Mouse (Mus musculus) MN1 (cell line): ENCODE measurements around the gene Dph3.
"Not testable (repeated sequence)": the region's sequence is repeated elsewhere in the genome, so short reads cannot be mapped to it uniquely, and the experiment has no call there.

Experiments
- DNase-seq: peaks from one replicate; pipeline ENCODE4 v3.0.0-alpha.2; 2016; ENCODE audit warnings: low spot score

The Dph3 gene

GRCm38 (mm10) chr14:32085486-32086201 lies at the start of gene Dph3:
Gene Dph3, minus strand, starts transcription at chr14:32085729.
- peak; percentile 98 for DNase-seq

DNA sequence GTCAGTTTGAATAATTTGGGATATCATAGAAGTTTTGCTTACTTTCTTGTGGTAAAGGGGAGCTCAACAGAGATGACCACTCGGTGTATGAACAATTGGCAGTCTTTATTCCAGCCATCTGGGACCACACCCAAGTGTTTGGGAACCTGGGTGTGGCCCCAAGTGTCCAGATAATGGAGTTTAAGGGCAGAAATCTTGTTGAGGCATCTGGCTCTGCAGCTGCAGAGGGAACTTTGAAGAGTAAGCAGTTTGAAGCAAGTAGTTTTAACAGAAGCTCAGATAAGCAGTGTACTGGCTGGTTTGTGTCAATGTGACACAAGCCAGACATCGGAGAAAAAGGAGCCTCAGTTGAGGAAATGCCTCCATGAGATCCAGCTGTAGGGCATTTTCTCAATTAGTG lies 48.8 kb upstream of the Dph3 start:
- DNase-seq: peak; percentile 82

DNA sequence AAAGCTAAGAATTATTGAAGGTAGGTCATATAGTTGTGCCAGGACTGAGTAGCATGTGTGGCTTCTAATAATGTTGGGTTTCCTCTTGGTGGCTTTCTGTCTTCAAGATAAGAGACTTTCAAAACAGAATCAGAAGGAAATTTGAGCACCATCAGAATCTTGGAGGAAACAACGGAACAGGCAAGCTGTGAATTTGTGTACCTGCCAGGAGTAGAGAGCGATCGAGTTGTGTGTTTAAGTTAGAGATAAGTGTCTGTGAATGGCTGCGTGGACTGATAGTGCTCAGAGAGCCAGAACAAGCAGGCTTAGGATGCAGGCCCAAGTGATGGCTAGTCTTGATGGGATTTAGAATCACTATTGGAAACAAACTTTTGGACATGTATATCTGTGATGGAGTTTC lies 46.3 kb upstream of the Dph3 start:
- DNase-seq: no peak

GRCm38 (mm10) chr14:32128409-32128808 lies 42.9 kb upstream of the Dph3 start:
- DNase-seq: no peak

DNA sequence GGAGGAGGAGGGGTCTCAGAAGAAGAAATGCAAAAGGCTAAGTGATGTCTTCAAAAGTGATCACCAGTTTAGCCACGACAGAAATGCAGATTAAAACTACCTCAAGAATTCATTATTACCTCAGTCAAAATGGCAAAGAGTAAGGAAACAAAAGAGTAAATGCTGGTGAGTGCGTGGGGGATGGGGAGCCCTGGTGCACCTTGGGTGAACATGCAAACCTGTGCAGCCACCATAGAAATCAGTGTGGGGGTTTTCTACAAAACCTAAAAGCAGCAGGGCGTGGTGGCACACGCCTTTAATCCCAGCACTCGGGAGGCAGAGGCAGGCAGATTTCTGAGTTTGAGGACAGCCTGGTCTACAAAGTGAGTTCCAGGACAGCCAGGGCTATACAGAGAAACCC lies 39.7 kb upstream of the Dph3 start:
- not testable (repeated sequence) for DNase-seq

DNA sequence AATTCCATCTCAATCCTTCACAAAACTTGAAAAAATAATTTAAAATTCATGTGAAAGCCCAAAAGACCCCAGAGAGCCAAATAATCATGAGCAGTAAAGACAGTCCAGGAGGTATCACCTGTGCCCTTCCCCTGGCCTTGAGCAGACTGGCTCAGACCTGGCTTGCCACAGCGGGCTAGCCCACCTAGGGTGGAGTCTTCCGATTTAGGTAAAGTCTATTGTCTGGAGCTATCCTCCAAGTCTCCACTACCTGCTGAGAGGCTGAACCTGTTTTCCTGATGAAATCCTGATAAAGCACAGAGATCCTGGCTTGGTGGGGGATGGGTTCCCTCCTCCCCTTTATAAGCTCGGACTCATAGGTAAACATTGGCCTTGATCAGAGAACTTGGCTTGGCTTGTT lies 38.7 kb upstream of the Dph3 start:
- DNase-seq: no peak

- no peak for DNase-seq
Measured at GRCm38 (mm10) chr14:32121920-32122315, 36.4 kb upstream of the Dph3 start.

DNA sequence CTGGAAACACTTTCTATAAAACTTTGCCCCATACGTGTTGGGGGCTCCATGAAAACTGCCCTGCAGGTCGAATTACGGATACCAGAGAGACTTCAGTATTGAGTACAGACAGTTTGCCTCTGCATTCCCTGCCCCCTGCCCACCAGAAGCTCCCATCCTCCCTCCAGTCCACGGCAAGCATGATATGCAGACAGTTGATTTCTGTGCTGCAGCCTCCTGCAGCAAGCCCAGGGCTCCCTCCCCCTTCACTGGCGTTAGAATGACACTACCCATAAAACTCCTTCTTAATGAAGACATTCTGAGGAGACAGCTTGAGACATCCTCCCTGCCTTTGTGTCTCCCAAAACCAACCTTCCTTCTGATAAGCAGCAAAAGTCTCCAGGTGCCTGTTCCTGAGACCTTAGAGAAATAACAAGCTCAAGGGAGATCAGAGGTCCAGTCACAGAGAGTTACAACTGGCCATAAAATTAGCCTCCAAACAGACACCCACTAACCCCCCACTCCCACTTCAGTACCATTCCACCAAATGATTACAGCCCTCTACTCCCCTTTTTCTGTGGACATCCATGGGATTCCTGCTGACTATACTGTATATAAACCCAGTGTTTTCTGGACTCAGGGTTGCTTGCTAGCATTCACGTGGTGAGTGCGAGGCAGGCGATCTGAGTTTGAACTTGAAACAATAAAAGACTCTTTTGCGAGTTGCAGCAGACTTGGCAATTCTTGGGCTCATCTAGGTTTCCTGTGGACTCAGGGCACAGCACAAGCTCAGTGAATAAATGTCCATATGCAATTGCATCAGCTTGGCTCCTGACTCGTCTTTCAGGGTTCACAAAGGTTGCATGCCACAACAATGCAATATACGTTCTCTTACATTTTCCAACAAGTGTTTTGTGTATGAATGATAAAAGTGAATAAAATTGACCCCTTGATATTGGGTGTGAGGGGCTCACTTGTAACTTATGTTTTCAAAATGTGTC lies 35.7 kb upstream of the Dph3 start:
- DNase-seq: no peak

GRCm38 (mm10) chr14:32112124-32112523 lies 26.6 kb upstream of the Dph3 start:
- DNase-seq: not testable (repeated sequence)

DNA sequence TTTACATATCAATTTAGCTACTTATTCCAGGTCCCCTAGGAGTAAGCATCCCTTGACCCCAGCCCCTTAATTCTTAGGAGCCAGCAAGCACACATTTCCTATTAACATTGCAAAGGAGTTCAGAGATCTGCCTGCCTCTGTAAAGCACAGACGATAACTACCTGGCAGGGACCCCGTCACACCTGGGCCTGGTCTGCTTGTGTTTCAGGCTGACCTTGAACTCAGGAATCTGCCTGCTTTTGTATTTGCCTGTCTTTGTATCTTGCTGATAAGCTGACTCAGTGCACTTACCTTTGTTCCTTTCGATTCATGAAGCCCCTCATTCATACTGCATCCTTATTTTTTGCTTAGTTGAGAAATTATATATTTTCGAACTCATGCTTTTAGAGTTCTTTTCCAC lies 21.4 kb upstream of the Dph3 start:
- no peak for DNase-seq

DNA sequence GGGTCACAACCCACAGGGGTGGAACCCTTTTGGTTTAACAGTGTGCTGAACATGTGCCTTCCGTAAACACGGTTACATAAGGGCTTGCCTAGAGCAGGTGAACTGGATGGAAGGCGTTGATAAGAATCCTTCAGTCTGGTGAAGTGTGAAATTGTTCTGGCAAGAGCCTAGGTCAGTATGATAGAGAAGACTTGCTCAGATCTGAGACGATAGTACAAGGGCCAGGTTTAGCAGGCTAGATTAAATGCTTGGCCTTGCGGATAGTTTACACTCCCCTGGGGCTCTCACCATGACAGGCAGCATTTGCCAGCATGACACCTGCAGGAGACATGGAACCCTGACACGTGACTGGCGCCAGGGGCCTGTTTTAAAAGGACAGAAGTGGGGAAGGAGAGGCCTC lies 20.1 kb upstream of the Dph3 start:
- no peak for DNase-seq

- no peak for DNase-seq
Measured at GRCm38 (mm10) chr14:32103556-32103955, 18.0 kb upstream of the Dph3 start.

DNA sequence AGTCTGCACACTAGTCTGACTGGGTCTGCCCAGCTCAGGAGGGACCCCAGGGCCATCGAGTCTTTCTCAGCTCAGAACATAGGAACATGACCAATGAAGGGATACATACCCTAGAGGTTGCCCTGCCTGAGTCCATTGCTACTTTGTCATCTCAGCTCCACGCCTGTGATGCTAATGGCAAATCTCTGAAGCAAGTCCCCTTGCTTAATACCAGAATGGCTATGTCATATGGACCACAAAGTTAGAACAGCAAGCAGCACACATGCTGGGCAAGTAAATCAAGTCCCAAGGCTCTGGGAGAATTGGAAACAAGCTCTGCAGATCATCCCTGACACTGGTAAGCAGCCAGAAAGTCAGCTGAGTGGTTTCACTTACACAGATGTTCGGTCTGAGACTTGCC lies 13.4 kb upstream of the Dph3 start:
- no peak for DNase-seq

DNA sequence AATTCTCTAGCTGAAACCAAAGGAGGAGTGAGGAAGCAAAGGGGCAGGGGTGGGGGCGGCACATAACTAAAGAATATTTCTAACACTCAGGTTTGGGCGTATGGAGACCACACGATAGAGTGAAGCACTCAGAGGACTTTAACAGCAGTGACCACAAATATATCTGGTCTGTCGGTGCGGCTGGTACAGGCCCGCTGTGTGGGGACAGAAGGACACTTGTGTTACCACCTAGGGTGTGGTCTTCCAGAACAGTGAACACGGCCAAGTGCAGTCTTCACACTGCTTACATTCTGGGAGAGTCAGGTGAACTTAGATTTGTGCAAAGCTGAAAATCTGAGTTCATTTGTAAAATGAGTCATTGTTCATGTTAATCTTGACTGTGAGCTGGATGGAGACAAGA lies 12.2 kb upstream of the Dph3 start:
- DNase-seq: no peak

- no peak for DNase-seq
Measured at GRCm38 (mm10) chr14:32096740-32097139, 11.2 kb upstream of the Dph3 start.

DNA sequence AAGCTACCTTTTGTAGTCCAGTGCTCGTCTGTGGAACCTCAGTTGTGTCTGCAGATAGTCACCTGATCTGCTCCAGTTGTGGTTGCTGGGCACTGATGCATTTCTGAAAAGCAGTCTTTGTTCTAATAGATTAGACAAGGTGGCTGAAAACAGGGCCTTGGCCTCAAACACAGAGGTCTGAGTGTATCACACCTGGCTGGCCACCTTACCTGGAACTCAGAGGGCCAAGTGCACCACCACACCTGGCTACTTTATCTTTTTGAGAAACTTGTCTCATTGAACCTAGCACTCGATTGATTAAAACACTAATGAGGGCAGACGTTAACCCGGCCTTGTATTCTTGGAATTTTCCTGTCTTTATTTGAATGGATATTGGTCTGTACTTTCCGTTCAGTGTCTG lies 10.1 kb upstream of the Dph3 start:
- no peak for DNase-seq

- no peak for DNase-seq
Measured at GRCm38 (mm10) chr14:32093500-32094117, 8.1 kb upstream of the Dph3 start.

- DNase-seq: no peak
Measured at GRCm38 (mm10) chr14:32093018-32093417, 7.5 kb upstream of the Dph3 start.

DNA sequence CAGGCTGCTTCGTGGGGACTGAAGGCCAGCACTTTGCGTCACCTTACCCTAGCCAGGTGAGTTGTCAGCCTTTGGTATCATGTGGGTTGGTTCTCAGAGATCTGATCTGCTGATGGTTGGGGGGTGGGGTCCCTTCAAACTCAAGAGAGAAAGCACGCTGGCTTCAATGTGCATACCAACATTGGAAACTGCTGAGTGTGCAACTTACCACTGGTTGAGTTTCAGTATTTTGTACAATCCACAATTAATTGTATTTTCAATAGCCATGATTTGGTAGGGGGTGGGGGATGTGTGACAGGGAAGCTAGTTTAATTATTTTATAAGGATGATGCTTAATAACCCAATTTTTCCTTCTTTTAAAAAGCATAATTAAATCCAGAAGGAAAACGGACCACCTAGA lies 6.2 kb upstream of the Dph3 start:
- no peak for DNase-seq

DNA sequence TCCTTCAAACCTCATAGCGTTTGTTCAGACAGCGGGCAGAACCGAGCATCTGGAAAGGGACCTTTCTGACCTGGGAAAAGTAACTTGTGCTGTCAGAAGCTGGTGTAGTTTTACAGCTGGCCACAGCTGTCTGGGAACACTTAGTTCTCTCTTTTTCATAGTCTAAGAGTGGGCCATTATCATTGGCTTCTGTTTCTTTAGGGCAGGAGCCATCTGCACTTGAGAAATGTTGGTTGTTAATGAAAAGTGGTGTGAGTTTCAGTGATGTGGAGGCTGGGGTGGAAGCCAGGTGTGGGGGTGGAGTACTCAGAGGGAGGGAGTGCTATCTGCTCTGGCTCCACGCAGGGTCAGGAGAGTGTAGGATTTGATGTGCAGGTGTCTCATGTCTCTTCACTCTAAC lies 5.6 kb upstream of the Dph3 start:
- no peak for DNase-seq

GRCm38 (mm10) chr14:32087584-32088248 lies 2.2 kb upstream of the Dph3 start:
- not testable (repeated sequence) for DNase-seq

GRCm38 (mm10) chr14:32086226-32086625 lies 697 bp upstream of the Dph3 start:
- DNase-seq: peak; percentile 36
